Mouse (Mus musculus) embryo, embryonic 11 days (tissue): ENCODE data around the gene Tmem38b.

Experiments
- DNase-seq: peaks from one replicate; pipeline ENCODE4 v3.0.0-alpha.2; 2015

Tmem38b gene

GRCm38 (mm10) chr4:53886342-53887088 lies 60.7 kb downstream of the Tmem38b start:
- DNase-seq: peak; percentile 17

GRCm38 (mm10) chr4:53895335-53895734 lies 69.5 kb downstream of the Tmem38b start:
- DNase-seq: no peak

- no peak for DNase-seq
Measured at GRCm38 (mm10) chr4:53896150-53896833, 70.4 kb downstream of the Tmem38b start.

GRCm38 (mm10) chr4:53900386-53900971 lies 74.6 kb downstream of the Tmem38b start:
- DNase-seq: peak; percentile 19

DNA sequence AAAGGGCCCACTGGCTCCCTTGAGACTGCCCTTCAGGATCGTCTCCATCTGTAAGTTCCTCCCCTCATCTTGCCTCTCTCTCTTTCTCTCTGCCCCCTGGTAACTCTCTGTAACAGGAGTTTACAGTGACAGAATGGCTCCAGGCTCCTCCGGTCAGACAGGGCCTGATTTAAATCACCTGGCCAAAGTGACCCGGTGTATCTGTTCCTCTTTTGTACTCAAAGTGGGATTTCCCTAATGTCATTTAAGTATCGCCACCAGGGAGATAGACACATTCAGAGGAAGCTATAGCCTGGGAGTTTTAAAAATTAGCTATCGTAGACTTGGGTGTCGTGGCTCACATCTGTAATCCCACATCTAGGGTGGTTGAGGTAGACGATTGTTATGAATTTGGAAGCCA lies 78.5 kb downstream of the Tmem38b start:
- no peak for DNase-seq

DNA sequence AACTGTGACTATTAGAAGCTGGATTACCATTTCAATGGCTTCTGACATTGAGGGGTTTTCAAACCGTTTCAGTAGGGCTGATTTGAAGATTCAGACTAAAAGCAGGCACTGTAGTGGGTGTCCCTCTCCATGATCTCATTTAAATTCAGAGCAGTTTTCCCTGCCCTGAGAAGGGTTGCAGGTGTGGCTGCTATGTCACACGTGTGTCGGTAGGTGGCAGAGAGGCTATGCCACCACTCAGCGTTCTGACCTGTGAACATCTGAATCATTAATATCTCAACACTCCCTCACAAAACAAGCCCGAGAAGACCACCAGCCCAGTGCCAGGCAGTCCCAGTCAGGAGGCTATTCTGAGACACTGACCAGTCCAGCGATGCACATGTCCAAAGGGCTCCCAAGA lies 79.7 kb downstream of the Tmem38b start:
- peak; percentile 25 for DNase-seq

DNA sequence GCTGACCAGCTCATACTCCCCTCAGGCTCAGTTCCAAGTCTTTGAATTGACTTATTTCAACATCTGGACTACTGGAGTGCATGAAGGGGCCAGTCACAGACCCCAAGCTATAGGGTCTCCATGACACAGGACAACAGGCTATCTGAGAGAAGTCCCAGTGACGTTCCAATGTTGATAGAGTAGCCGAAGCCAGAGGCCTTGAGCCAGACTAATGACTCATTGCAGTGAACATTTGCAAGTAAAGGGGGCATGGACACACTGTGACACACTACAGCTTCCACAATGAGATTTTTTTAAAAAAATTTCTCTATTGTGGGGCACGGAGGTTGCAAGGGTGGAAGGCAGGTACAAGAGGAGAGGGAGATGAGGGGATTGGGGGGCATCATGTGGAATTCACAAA lies 81.2 kb downstream of the Tmem38b start:
- no peak for DNase-seq
